Mouse (Mus musculus): ENCODE data around the gene Hrh2.

- TF ChIP-seq CTCF (conservative IDR thresholded peaks at IDR 0.05; ENCODE audit: insufficient read depth, insufficient read length, low read depth, low read length) (no peak), POLR2A (IDR thresholded peaks at IDR 0.05; ENCODE audit: low read depth, low read length) (no peak)
Measured at GRCm38 (mm10) chr13:54152911-54153310, 39.0 kb upstream of the Hrh2 start.

Data from kidney, adult 2 months (tissue).